Mouse (Mus musculus): ENCODE data around the gene Scgb1b7.
"Not testable (repeated sequence)": the region's sequence is repeated elsewhere in the genome, so short reads cannot be mapped to it uniquely, and the experiment has no call there.

The Scgb1b7 gene

GRCm38 (mm10) chr7:31712365-31712764, at the start of gene Scgb1b7:
Scgb1b7 (plus strand) TSS chr7:31712665.
- DNase-seq = not testable (repeated sequence)

- not testable (repeated sequence) for DNase-seq
These were observed 6.8 kb upstream of the Scgb1b7 start, which contains the start of gene Scgb2b7 for GRCm38 (mm10) chr7:31705657-31706056. Scgb2b7 (minus strand) TSS chr7:31705757.

Data from lung, postnatal 4 days (tissue).